Mouse (Mus musculus): Measurements from ENCODE around the gene Psg27.

GRCm38 (mm10) chr7:18567205-18567604, at the start of gene Psg27:
- TF ChIP-seq TCF12 (IDR thresholded peaks at IDR 0.05; ENCODE audit: low read depth, low read length), result no peak
- TF ChIP-seq EP300 (IDR thresholded peaks at IDR 0.05; ENCODE audit: low read length), result no peak
- TF ChIP-seq GABPA (IDR thresholded peaks at IDR 0.05; ENCODE audit: insufficient replicate concordance, low read depth, low read length), result no peak
- TF ChIP-seq MAX (IDR thresholded peaks at IDR 0.05; ENCODE audit: low read length), result no peak
- no peak for TF ChIP-seq CTCF (conservative IDR thresholded peaks at IDR 0.05 in 1 of 2, IDR thresholded peaks at IDR 0.05 in 1 of 2; ENCODE audit: low read depth in 2 of 2, low read length in 2 of 2)
- no peak for TF ChIP-seq RAD21 (IDR thresholded peaks at IDR 0.05; ENCODE audit: low read depth, low read length)
- no peak for TF ChIP-seq POLR2A (IDR thresholded peaks at IDR 0.05; ENCODE audit: low read depth, low read length)
- TF ChIP-seq USF2 (conservative IDR thresholded peaks at IDR 0.05; ENCODE audit: low read depth, low read length), result no peak
- no peak for TF ChIP-seq HCFC1 (IDR thresholded peaks at IDR 0.05; ENCODE audit: low read depth, low read length)

Measured in CH12.LX (cell line).